Mouse (Mus musculus) heart, postnatal 0 days (tissue): ENCODE data around the gene Gm21411. TPM values are rescaled to one million over a fixed set of nuclear protein-coding genes. Genes with fewer than 3 reads are reported as not detected.

Experiments used
- polyA plus RNA-seq: library from polyadenylated mRNA; unstranded; fragments of >200 nt; fragmentation: Nextera tagmentation; extraction: Ambion mirVana; gene quantifications from 2 replicates; pipeline ENCODE4 v1.2.1, GENCODE M21; 2015
- total RNA-seq: library from RNA; depleted of rRNA; stranded (reverse); fragments of >200 nt; gene quantifications from 2 replicates; pipeline ENCODE4 v1.2.3, GENCODE M21; 2014; ENCODE audit warnings: low replicate concordance; rRNA removed

Gm21411 gene
- total and polyA plus RNA-seq, 2 experiments from 2014 or later: not detected

Other genes starting within 250 kb of the Gm21411 start
- not detected in 2 replicates for gene Zfp989, start 62.4 kb upstream of the Gm21411 start, total RNA-seq
- not detected in 2 replicates for gene Zfp989, start 62.4 kb upstream of the Gm21411 start, polyA plus RNA-seq
- gene Rex2, start 112.3 kb upstream of the Gm21411 start, total RNA-seq: not detected in 2 replicates
- not detected in 2 replicates for gene Rex2, start 112.3 kb upstream of the Gm21411 start, polyA plus RNA-seq
- gene Zfp991, start 222.4 kb upstream of the Gm21411 start, total RNA-seq: 1.8 and 2.5 TPM in 2 replicates
- gene Zfp991, start 222.4 kb upstream of the Gm21411 start, polyA plus RNA-seq: 4.9 and 5.7 TPM in 2 replicates